Mouse (Mus musculus) cerebellum, adult 2 months (tissue): ENCODE data around the gene Unc5c.

ENCODE experiments used
- CTCF ChIP-seq: fragments of 200-500 bp; IDR thresholded peaks from 2 replicates; pipeline ENCODE4 v1.5.1; 2011; ENCODE audit warnings: low read depth, mild to moderate bottlenecking, control low read depth, low read length, moderate library complexity, borderline replicate concordance; ENCODE audit not compliant: insufficient read depth
- POLR2A ChIP-seq: fragments of 200-500 bp; IDR thresholded peaks from 2 replicates; pipeline ENCODE4 v1.6.1; 2011; ENCODE audit warnings: low read length, control low read depth, borderline replicate concordance; ENCODE audit not compliant: insufficient read depth

GRCm38 (mm10) chr3:141804133-141804532 lies 339.1 kb downstream of the Unc5c start:
- TF ChIP-seq CTCF, result no peak
- no peak for TF ChIP-seq POLR2A
